Mouse (Mus musculus) G1E (cell line): Measurements from ENCODE around the gene Col6a1. TPM values are rescaled to one million over a fixed set of nuclear protein-coding genes. Genes with fewer than 3 reads are reported as not detected.

ENCODE experiments used
- ATAC-seq: 2 replicates; pipeline ENCODE4 v1.8.0; 2016; ENCODE audit warnings: mild to moderate bottlenecking; ENCODE audit not compliant: insufficient number of reproducible peaks, poor library complexity, low FRiP score, severe bottlenecking; ENCODE audit errors: extremely low read depth
- DNase-seq: peaks from one replicate; pipeline ENCODE4 v3.0.0; 2012; ENCODE audit warnings: low spot score
- H3K27me3 ChIP-seq: 2 replicates; pipeline ENCODE4 v1.6.1; 2012; ENCODE audit warnings: mild to moderate bottlenecking, low read length, inconsistent platforms; ENCODE audit not compliant: insufficient read depth
- H3K36me3 ChIP-seq: replicated peaks from 2 replicates; pipeline ENCODE3; 2012; ENCODE audit warnings: mild to moderate bottlenecking, inconsistent platforms
- H3K4me1 ChIP-seq: 2 replicates; pipeline ENCODE4 v1.6.1; 2012; ENCODE audit warnings: low read depth, low read length, inconsistent platforms, mixed read lengths; ENCODE audit not compliant: insufficient read depth
- H3K4me3 ChIP-seq: 2 replicates; pipeline ENCODE4 v1.5.1; 2012; ENCODE audit warnings: low read depth, mild to moderate bottlenecking, inconsistent platforms, low read length, moderate library complexity, mixed read lengths
- H3K9me3 ChIP-seq: replicated peaks from 2 replicates; pipeline ENCODE4 v1.6.1; 2012; ENCODE audit warnings: inconsistent platforms
- CTCF ChIP-seq: IDR thresholded peaks from 2 replicates; pipeline ENCODE4 v1.5.1; 2012; ENCODE audit warnings: low read depth, low read length, inconsistent platforms, mixed read lengths
- GATA1 ChIP-seq: IDR thresholded peaks from 2 replicates; pipeline ENCODE4 v1.6.1; 2012; ENCODE audit warnings: borderline replicate concordance, low read length, inconsistent platforms, mixed read lengths
- GATA2 ChIP-seq: IDR thresholded peaks from 2 replicates; pipeline ENCODE4 v1.6.1; 2012; ENCODE audit warnings: low read depth, low read length, inconsistent platforms, borderline replicate concordance
- POLR2AphosphoS5 ChIP-seq: IDR thresholded peaks from 2 replicates; pipeline ENCODE4 v1.6.1; 2012; ENCODE audit warnings: low read depth, low read length, inconsistent platforms; ENCODE audit not compliant: insufficient replicate concordance
- TAL1 ChIP-seq: conservative IDR thresholded peaks from 2 replicates; pipeline ENCODE4 v1.6.1; 2012; ENCODE audit warnings: low read depth, low read length, inconsistent platforms, mixed read lengths
- polyA plus RNA-seq: library from polyadenylated mRNA; stranded (reverse); fragments of >175 nt; gene quantifications from 2 replicates; pipeline ENCODE4 v1.2.3, GENCODE M21; 2012
- total RNA-seq, 2 experiments: library from RNA; stranded (forward) in 1 of 2; stranded (reverse) in 1 of 2; fragments of 200-1000 nt in 1 of 2; fragments of >200 nt in 1 of 2; fragmentation: Nextera tagmentation in 1 of 2; gene quantifications; 2 replicates each; pipeline ENCODE4 v1.2.3; 2014 to 2017

The Col6a1 gene
- total and polyA plus RNA-seq, 3 experiments: 0.05 TPM; not detected in 2

GRCm38 (mm10) chr10:76707584-76707983 is 18.4 kb downstream of the Col6a1 start:
- no peak for DNase-seq
- TF ChIP-seq POLR2AphosphoS5 (no peak), TAL1 (no peak), GATA2 (no peak), GATA1 (no peak), CTCF (no peak)
- no peaks in the 10 kb centered on the region for H3K9me3 ChIP-seq
- no peaks in the 10 kb centered on the region for H3K4me1 ChIP-seq
- no peak overlapping the region for H3K4me3 ChIP-seq
- ATAC-seq: no peak
- no peaks in the 10 kb centered on the region for H3K27me3 ChIP-seq
- no peaks in the 10 kb centered on the region for H3K36me3 ChIP-seq

DNA sequence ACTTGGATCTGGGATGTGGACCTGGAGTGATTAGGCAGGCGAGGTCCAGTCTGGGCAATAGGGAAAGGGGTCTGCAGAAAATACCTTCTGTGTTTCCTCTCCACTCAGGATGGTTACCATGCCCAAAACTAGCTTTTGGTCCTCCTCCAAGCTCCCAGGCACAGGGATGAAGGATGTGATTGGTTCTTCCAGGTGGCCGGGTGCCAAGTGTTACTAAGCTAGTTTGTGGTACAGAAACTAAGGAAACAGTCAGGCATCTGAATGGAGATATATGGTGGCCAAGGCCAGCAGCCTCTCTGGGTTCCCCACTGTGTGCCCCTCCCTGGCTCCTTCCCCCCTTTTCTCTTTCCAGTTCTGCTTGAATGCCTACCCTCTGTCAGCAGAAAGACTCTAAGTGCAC is 19.0 kb downstream of the Col6a1 start:
- no peak for DNase-seq
- no peaks in the 10 kb centered on the region for H3K9me3 ChIP-seq

DNA sequence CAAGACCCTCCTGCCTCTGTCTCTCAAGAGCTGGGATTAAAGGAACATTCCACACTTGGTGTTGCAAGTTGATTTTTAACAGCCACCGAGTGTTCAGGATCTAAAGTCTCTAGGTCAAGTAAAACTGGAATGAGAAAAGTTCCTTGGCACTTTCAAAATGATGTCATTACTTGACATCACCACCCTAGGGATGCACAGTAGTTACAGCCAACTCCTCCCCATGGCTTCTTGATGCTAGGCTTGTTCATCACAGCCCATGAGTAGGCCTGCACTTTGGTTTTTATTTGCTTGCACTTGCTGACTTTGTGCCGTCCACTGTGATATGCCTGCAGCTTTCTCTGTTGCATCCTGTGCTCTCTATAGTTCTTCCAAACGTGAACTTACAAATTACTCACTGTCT is 21.6 kb downstream of the Col6a1 start:
- ATAC-seq: no peak
- Histone ChIP-seq H3K27me3 (peaks cover 13% of the 10 kb centered on the region), H3K4me1 (no peaks in the 10 kb centered on the region)

More for the DNA sequence above, 19.0 kb downstream of the Col6a1 start:
- no peaks in the 10 kb centered on the region for H3K4me1 ChIP-seq
- no peak overlapping the region for H3K4me3 ChIP-seq
- no peak for TF ChIP-seq GATA2
- TF ChIP-seq TAL1: no peak
- TF ChIP-seq CTCF: no peak
- no peak for TF ChIP-seq POLR2AphosphoS5
- no peak for TF ChIP-seq GATA1
- no peak for ATAC-seq
- H3K36me3 ChIP-seq: no peaks in the 10 kb centered on the region
- H3K27me3 ChIP-seq: no peaks in the 10 kb centered on the region

GRCm38 (mm10) chr10:76701446-76701845 is 24.5 kb downstream of the Col6a1 start:
- ATAC-seq (no peak), DNase-seq (no peak)
- Histone ChIP-seq H3K9me3 (no peaks in the 10 kb centered on the region), H3K27me3 (peaks cover 16% of the 10 kb centered on the region), H3K36me3 (no peaks in the 10 kb centered on the region), H3K4me1 (no peaks in the 10 kb centered on the region), H3K4me3 (no peak overlapping the region)
- no peak for TF ChIP-seq CTCF
- no peak for TF ChIP-seq GATA1
- no peak for TF ChIP-seq POLR2AphosphoS5
- no peak for TF ChIP-seq TAL1
- no peak for TF ChIP-seq GATA2

More for the DNA sequence above, 21.6 kb downstream of the Col6a1 start:
- DNase-seq: no peak
- Histone ChIP-seq H3K9me3 (no peaks in the 10 kb centered on the region), H3K36me3 (no peaks in the 10 kb centered on the region), H3K4me3 (no peak overlapping the region)
- no peak for TF ChIP-seq GATA1

DNA sequence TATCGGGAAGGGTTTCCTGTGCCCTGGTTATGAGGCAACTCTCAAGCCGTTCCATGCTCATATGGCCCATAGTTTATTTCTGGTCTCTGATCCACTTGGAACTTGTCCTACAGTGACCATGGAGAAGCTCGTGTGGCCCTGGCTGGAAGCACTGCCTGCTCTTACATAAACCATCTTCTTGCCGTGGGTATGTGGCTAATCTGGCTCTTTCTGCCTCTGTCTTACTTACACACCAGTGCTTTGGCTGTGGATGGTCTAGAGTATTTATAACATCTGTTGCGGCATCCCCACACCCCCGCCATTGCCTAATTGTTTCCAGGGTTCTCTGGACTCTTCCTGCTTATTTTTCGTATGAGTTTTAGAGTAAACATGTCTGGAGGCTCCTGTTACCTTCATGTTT is 26.2 kb downstream of the Col6a1 start:
- H3K4me3 ChIP-seq: no peak overlapping the region
- H3K36me3 ChIP-seq: no peaks in the 10 kb centered on the region
- H3K9me3 ChIP-seq: no peaks in the 10 kb centered on the region
- ATAC-seq: no peak
- TF ChIP-seq GATA1 (no peak), GATA2 (no peak), CTCF (no peak), TAL1 (no peak), POLR2AphosphoS5 (no peak)
- peaks cover 16% of the 10 kb centered on the region for H3K27me3 ChIP-seq
- H3K4me1 ChIP-seq: no peaks in the 10 kb centered on the region
- DNase-seq: no peak

- DNase-seq: no peak
- no peak for ATAC-seq
- H3K27me3 ChIP-seq: peaks cover 10% of the 10 kb centered on the region; the same call in 1 of the 2 replicates
- no peaks in the 10 kb centered on the region for H3K36me3 ChIP-seq
- H3K4me1 ChIP-seq: no peaks in the 10 kb centered on the region
- TF ChIP-seq GATA1 (no peak), TAL1 (no peak), GATA2 (no peak), CTCF (no peak), POLR2AphosphoS5 (no peak)
- no peak overlapping the region for H3K4me3 ChIP-seq
- H3K9me3 ChIP-seq: no peaks in the 10 kb centered on the region
These were observed 30.6 kb downstream of the Col6a1 start for GRCm38 (mm10) chr10:76695283-76695885.
